Mouse (Mus musculus) right cerebral cortex, postnatal 4 days (tissue): Measurements from ENCODE around the gene Eipr1.

Experiments
- DNase-seq: peaks from one replicate; pipeline ENCODE4 v3.0.0-alpha.2; 2022

Eipr1 gene

GRCm38 (mm10) chr12:28780180-28780579 lies 28.6 kb downstream of the Eipr1 start:
- no peak for DNase-seq

- DNase-seq = no peak
Observed at GRCm38 (mm10) chr12:28782637-28783036, 31.0 kb downstream of the Eipr1 start.

- no peak for DNase-seq
Observed at GRCm38 (mm10) chr12:28784355-28784754, 32.8 kb downstream of the Eipr1 start.

- no peak for DNase-seq
Observed at GRCm38 (mm10) chr12:28784864-28785263, 33.3 kb downstream of the Eipr1 start.

GRCm38 (mm10) chr12:28785299-28785698 lies 33.7 kb downstream of the Eipr1 start:
- DNase-seq = no peak

- no peak for DNase-seq
Observed at GRCm38 (mm10) chr12:28786310-28786709, 34.7 kb downstream of the Eipr1 start.

- DNase-seq = no peak
Observed at GRCm38 (mm10) chr12:28792613-28793012, 41.0 kb downstream of the Eipr1 start.

GRCm38 (mm10) chr12:28793715-28794114 lies 42.1 kb downstream of the Eipr1 start:
- DNase-seq = no peak

GRCm38 (mm10) chr12:28795041-28795440 lies 43.4 kb downstream of the Eipr1 start:
- no peak for DNase-seq

- no peak for DNase-seq
Observed at GRCm38 (mm10) chr12:28796881-28797420, 45.3 kb downstream of the Eipr1 start.

- no peak for DNase-seq
Observed at GRCm38 (mm10) chr12:28799798-28800411, 48.3 kb downstream of the Eipr1 start.

- DNase-seq = no peak
Observed at GRCm38 (mm10) chr12:28800423-28800822, 48.8 kb downstream of the Eipr1 start.

GRCm38 (mm10) chr12:28800891-28801290 lies 49.3 kb downstream of the Eipr1 start:
- DNase-seq = no peak

GRCm38 (mm10) chr12:28801731-28802130 lies 50.1 kb downstream of the Eipr1 start:
- DNase-seq = no peak

- DNase-seq = no peak
Observed at GRCm38 (mm10) chr12:28803043-28803442, 51.4 kb downstream of the Eipr1 start.

GRCm38 (mm10) chr12:28804558-28805481 lies 53.2 kb downstream of the Eipr1 start:
- no peak for DNase-seq

GRCm38 (mm10) chr12:28808786-28809375 lies 57.3 kb downstream of the Eipr1 start:
- no peak for DNase-seq

- DNase-seq = no peak
Observed at GRCm38 (mm10) chr12:28809756-28810337, 58.2 kb downstream of the Eipr1 start.

GRCm38 (mm10) chr12:28816681-28817426 lies 65.3 kb downstream of the Eipr1 start:
- no peak for DNase-seq

GRCm38 (mm10) chr12:28817427-28817752 lies 65.8 kb downstream of the Eipr1 start:
- DNase-seq = no peak

GRCm38 (mm10) chr12:28817891-28818290 lies 66.3 kb downstream of the Eipr1 start:
- DNase-seq = no peak

GRCm38 (mm10) chr12:28823518-28823917 lies 71.9 kb downstream of the Eipr1 start:
- no peak for DNase-seq

GRCm38 (mm10) chr12:28829502-28829901 lies 77.9 kb downstream of the Eipr1 start:
- no peak for DNase-seq
